Mouse (Mus musculus): Measurements from ENCODE around the gene Ptprg. TPM values are rescaled to one million over a fixed set of nuclear protein-coding genes. Genes with fewer than 3 reads are reported as not detected.

Ptprg gene
- polyA plus RNA-seq, 1 experiment from 2014 or later: not detected

GRCm38 (mm10) chr14:11890890-11891289 lies 337.6 kb downstream of the Ptprg start:
- Histone ChIP-seq H3K79me2 (ENCODE audit: inconsistent target) (no peaks in the 10 kb centered on the region), H3K36me3 (ENCODE audit: inconsistent target) (no peaks in the 10 kb centered on the region), H3K4me3 (ENCODE audit: inconsistent target) (no peak overlapping the region), H3K27ac (no peak overlapping the region)
- WGBS (ENCODE audit: missing documents): 95% methylated on average over 3 of the region's 3 CpGs

GRCm38 (mm10) chr14:11892621-11893020 lies 339.3 kb downstream of the Ptprg start:
- no peak overlapping the region for H3K4me3 ChIP-seq (ENCODE audit: inconsistent target)
- no peaks in the 10 kb centered on the region for H3K79me2 ChIP-seq (ENCODE audit: inconsistent target)
- 68% methylated on average over 9 of the region's 9 CpGs for WGBS (ENCODE audit: missing documents)
- no peaks in the 10 kb centered on the region for H3K36me3 ChIP-seq (ENCODE audit: inconsistent target)
- no peak overlapping the region for H3K27ac ChIP-seq

- no peaks in the 10 kb centered on the region for H3K79me2 ChIP-seq (ENCODE audit: inconsistent target)
- WGBS (ENCODE audit: missing documents): 84% methylated on average over 13 of the region's 13 CpGs
Measured at GRCm38 (mm10) chr14:11895486-11895885, 342.2 kb downstream of the Ptprg start.

GRCm38 (mm10) chr14:11902794-11903193 lies 349.5 kb downstream of the Ptprg start:
- Histone ChIP-seq H3K36me3 (ENCODE audit: inconsistent target) (no peaks in the 10 kb centered on the region), H3K27ac (no peak overlapping the region), H3K4me3 (ENCODE audit: inconsistent target) (no peak overlapping the region), H3K79me2 (ENCODE audit: inconsistent target) (no peaks in the 10 kb centered on the region)
- 66% methylated on average over 2 of the region's 2 CpGs for WGBS (ENCODE audit: missing documents)

More at GRCm38 (mm10) chr14:11895486-11895885, 342.2 kb downstream of the Ptprg start:
- Histone ChIP-seq H3K27ac (no peak overlapping the region), H3K36me3 (ENCODE audit: inconsistent target) (no peaks in the 10 kb centered on the region), H3K4me3 (ENCODE audit: inconsistent target) (no peak overlapping the region)

- WGBS (ENCODE audit: missing documents): 79% methylated on average over 5 of the region's 5 CpGs
- Histone ChIP-seq H3K79me2 (ENCODE audit: inconsistent target) (no peaks in the 10 kb centered on the region), H3K4me3 (ENCODE audit: inconsistent target) (no peak overlapping the region), H3K27ac (no peak overlapping the region), H3K36me3 (ENCODE audit: inconsistent target) (no peaks in the 10 kb centered on the region)
Measured at GRCm38 (mm10) chr14:11906130-11906675, 352.9 kb downstream of the Ptprg start.

- no peak overlapping the region for H3K27ac ChIP-seq
- H3K4me3 ChIP-seq (ENCODE audit: inconsistent target): no peak overlapping the region
- no peaks in the 10 kb centered on the region for H3K36me3 ChIP-seq (ENCODE audit: inconsistent target)
- WGBS (ENCODE audit: missing documents): 86% methylated on average over 1 of the region's 1 CpGs
- no peaks in the 10 kb centered on the region for H3K79me2 ChIP-seq (ENCODE audit: inconsistent target)
Measured at GRCm38 (mm10) chr14:11912253-11912652, 358.9 kb downstream of the Ptprg start.

GRCm38 (mm10) chr14:11917225-11917624 lies 363.9 kb downstream of the Ptprg start:
- no peak overlapping the region for H3K4me3 ChIP-seq (ENCODE audit: inconsistent target)
- H3K79me2 ChIP-seq (ENCODE audit: inconsistent target): no peaks in the 10 kb centered on the region
- H3K36me3 ChIP-seq (ENCODE audit: inconsistent target): no peaks in the 10 kb centered on the region
- H3K27ac ChIP-seq: no peak overlapping the region
- WGBS (ENCODE audit: missing documents): 88% methylated on average over 5 of the region's 5 CpGs

- Histone ChIP-seq H3K4me3 (ENCODE audit: inconsistent target) (no peak overlapping the region), H3K27ac (no peak overlapping the region), H3K36me3 (ENCODE audit: inconsistent target) (no peaks in the 10 kb centered on the region), H3K79me2 (ENCODE audit: inconsistent target) (no peaks in the 10 kb centered on the region)
- WGBS (ENCODE audit: missing documents): 100% methylated on average over 2 of the region's 2 CpGs
Measured at GRCm38 (mm10) chr14:11928545-11928944, 375.2 kb downstream of the Ptprg start.

- Histone ChIP-seq H3K4me3 (ENCODE audit: inconsistent target) (no peak overlapping the region), H3K27ac (no peak overlapping the region), H3K79me2 (ENCODE audit: inconsistent target) (no peaks in the 10 kb centered on the region), H3K36me3 (ENCODE audit: inconsistent target) (no peaks in the 10 kb centered on the region)
- 80% methylated on average over 3 of the region's 3 CpGs for WGBS (ENCODE audit: missing documents)
Measured at GRCm38 (mm10) chr14:11932517-11932916, 379.2 kb downstream of the Ptprg start.

GRCm38 (mm10) chr14:11934556-11934955 lies 381.2 kb downstream of the Ptprg start:
- Histone ChIP-seq H3K79me2 (ENCODE audit: inconsistent target) (no peaks in the 10 kb centered on the region), H3K27ac (no peak overlapping the region), H3K4me3 (ENCODE audit: inconsistent target) (no peak overlapping the region), H3K36me3 (ENCODE audit: inconsistent target) (no peaks in the 10 kb centered on the region)
- 90% methylated on average over 2 of the region's 2 CpGs for WGBS (ENCODE audit: missing documents)

- Histone ChIP-seq H3K79me2 (ENCODE audit: inconsistent target) (no peaks in the 10 kb centered on the region), H3K4me3 (ENCODE audit: inconsistent target) (no peak overlapping the region), H3K36me3 (ENCODE audit: inconsistent target) (no peaks in the 10 kb centered on the region), H3K27ac (no peak overlapping the region)
- WGBS (ENCODE audit: missing documents): 60% methylated on average over 1 of the region's 1 CpGs
Measured at GRCm38 (mm10) chr14:11935281-11935680, 381.9 kb downstream of the Ptprg start.

GRCm38 (mm10) chr14:11935698-11936097 lies 382.4 kb downstream of the Ptprg start:
- H3K4me3 ChIP-seq (ENCODE audit: inconsistent target): no peak overlapping the region
- WGBS (ENCODE audit: missing documents): 89% methylated on average over 7 of the region's 7 CpGs
- no peaks in the 10 kb centered on the region for H3K36me3 ChIP-seq (ENCODE audit: inconsistent target)
- no peaks in the 10 kb centered on the region for H3K79me2 ChIP-seq (ENCODE audit: inconsistent target)
- H3K27ac ChIP-seq: no peak overlapping the region

- WGBS (ENCODE audit: missing documents): 95% methylated on average over 4 of the region's 4 CpGs
- Histone ChIP-seq H3K27ac (no peak overlapping the region), H3K79me2 (ENCODE audit: inconsistent target) (no peaks in the 10 kb centered on the region), H3K4me3 (ENCODE audit: inconsistent target) (no peak overlapping the region), H3K36me3 (ENCODE audit: inconsistent target) (no peaks in the 10 kb centered on the region)
Measured at GRCm38 (mm10) chr14:11938912-11939311, 385.6 kb downstream of the Ptprg start.

- WGBS (ENCODE audit: missing documents): 68% methylated on average over 5 of the region's 5 CpGs
- Histone ChIP-seq H3K27ac (no peak overlapping the region), H3K4me3 (ENCODE audit: inconsistent target) (no peak overlapping the region), H3K79me2 (ENCODE audit: inconsistent target) (no peaks in the 10 kb centered on the region), H3K36me3 (ENCODE audit: inconsistent target) (no peaks in the 10 kb centered on the region)
Measured at GRCm38 (mm10) chr14:11941989-11942514, 388.7 kb downstream of the Ptprg start.

GRCm38 (mm10) chr14:11950379-11950778 lies 397.0 kb downstream of the Ptprg start:
- Histone ChIP-seq H3K27ac (no peak overlapping the region), H3K36me3 (ENCODE audit: inconsistent target) (no peaks in the 10 kb centered on the region), H3K4me3 (ENCODE audit: inconsistent target) (no peak overlapping the region), H3K79me2 (ENCODE audit: inconsistent target) (no peaks in the 10 kb centered on the region)
- 99% methylated on average over 6 of the region's 6 CpGs for WGBS (ENCODE audit: missing documents)
